Mouse (Mus musculus) cerebellum, adult 2 months (tissue): Measurements from ENCODE around the gene Sap18b.

Experiments used
- CTCF ChIP-seq: fragments of 200-500 bp; IDR thresholded peaks from 2 replicates; pipeline ENCODE4 v1.5.1; 2011; ENCODE audit warnings: low read depth, mild to moderate bottlenecking, control low read depth, low read length, moderate library complexity, borderline replicate concordance; ENCODE audit not compliant: insufficient read depth
- POLR2A ChIP-seq: fragments of 200-500 bp; IDR thresholded peaks from 2 replicates; pipeline ENCODE4 v1.6.1; 2011; ENCODE audit warnings: low read length, control low read depth, borderline replicate concordance; ENCODE audit not compliant: insufficient read depth

- TF ChIP-seq CTCF (no peak), POLR2A (no peak)
Measured at GRCm38 (mm10) chr8:95822096-95822495, 3.0 kb upstream of the Sap18b start.
